8 mouse cellular contexts compared by ENCODE assay signal in the genomic region with DNA sequence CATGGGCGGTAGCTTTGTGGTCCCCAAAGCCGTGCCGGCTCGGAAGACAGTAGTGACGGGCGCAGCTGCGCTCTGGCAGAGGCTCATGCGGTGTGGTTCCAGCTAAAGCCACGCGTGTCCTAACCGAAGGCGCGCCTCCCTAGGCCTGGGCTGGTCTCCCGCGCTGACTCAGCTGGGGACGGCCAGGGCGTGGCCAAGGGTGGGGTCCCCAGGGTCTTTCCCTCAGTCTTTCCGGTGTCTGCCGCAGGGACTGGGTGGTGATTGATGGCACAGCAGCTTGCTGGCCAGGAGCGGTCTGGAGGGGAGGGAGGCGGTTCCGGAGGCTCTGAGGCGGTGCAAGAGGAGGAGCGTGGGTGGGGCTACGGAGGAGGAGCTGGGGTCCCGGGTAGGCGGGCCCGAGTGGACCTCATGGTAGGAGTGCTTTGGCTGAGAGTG. TPM values are rescaled to one million over a fixed set of nuclear protein-coding genes. Genes with fewer than 3 reads are reported as not detected.
DNase-seq lines count a peak whose midpoint lies in the region; ATAC-seq and TF ChIP-seq lines count a peak whose summit lies in the region.

No protein-coding gene starts in this region.

- peak overlapping the region; percentile 92 for H3K4me2 ChIP-seq in hindbrain, embryonic 15.5 days

- intact Hi-C loops in left cerebral cortex, adult 2 months (cut with DNase I) = no loop called here

- no peak overlapping the region for H3K27ac ChIP-seq in hindbrain, embryonic 15.5 days (replicated peaks)
- H3K27ac ChIP-seq in left cerebral cortex, adult 2 months = peak overlapping the region; percentile 71

- peak; percentile 87 for ATAC-seq in Patski
- ATAC-seq in hindbrain, embryonic 15.5 days (ENCODE audit: low FRiP score, low read depth) = peak; percentile 93
- peak; percentile 60 for ATAC-seq in megakaryocyte, adult 5-6 weeks (ENCODE audit: poor library complexity, severe bottlenecking)

- CTCF ChIA-PET in Patski (lab: Charles Lee) = interaction anchor here (1.5 to 1.9 kb wide), 3 partner anchors 9 to 79 kb away, joined by 3 to 7 read pairs (median 6); no protein-coding TSS in a partner anchor

- peak overlapping the region; percentile 51 for H3K4me3 ChIP-seq in hindbrain, embryonic 15.5 days
- H3K4me3 ChIP-seq in left cerebral cortex, adult 2 months = peak overlapping the region; percentile 58

- H3K36me3 ChIP-seq in hindbrain, embryonic 15.5 days = no peaks in the 10 kb centered on the region

- no peaks in the 10 kb centered on the region for H3K27me3 ChIP-seq in Patski
- peaks cover 6% of the 10 kb centered on the region; the same call in 1 of the 2 replicates for H3K27me3 ChIP-seq in hindbrain, embryonic 15.5 days

- DNase-seq in Patski (ENCODE audit: low read depth, low spot score) = peak; percentile 88
- DNase-seq in cerebellum, postnatal 14 days = peak; percentile 59 to 60
- DNase-seq in frontal cortex, postnatal 36 days (ENCODE audit: low spot score in 2 of 2) = peak; percentile 72 to 74
- peak; percentile 73 to 79 for DNase-seq in left cerebral cortex, adult 2 months (ENCODE audit: extremely low spot score in 1 of 2, low spot score in 2 of 2)
- peak; percentile 78 to 81 for DNase-seq in right cerebral cortex, adult 2 months (ENCODE audit: low spot score in 2 of 2)
- peak; percentile 72 for DNase-seq in urinary bladder, postnatal 10 days (ENCODE audit: low spot score)

- peak overlapping the region; percentile 50 for H3K9ac ChIP-seq in hindbrain, embryonic 15.5 days

- no peaks in the 10 kb centered on the region for H3K9me3 ChIP-seq in hindbrain, embryonic 15.5 days

- in situ Hi-C loops in Patski (cut with MboI; ENCODE audit: low pct_unique_long_range_greater_than_20kb) = no loop called here

- no peak for TF ChIP-seq CTCF in Patski (IDR thresholded peaks at IDR 0.05)
- TF ChIP-seq CTCF in left cerebral cortex, adult 2 months (IDR thresholded peaks at IDR 0.05) = no peak; the same call in 1 of the 2 replicates

- POLR2A ChIA-PET in Patski (lab: Charles Lee) = interaction anchor here (1.1 kb wide), 1 partner anchor 9 kb away, joined by 4 read pairs; no protein-coding TSS in a partner anchor

- H3K4me1 ChIP-seq in hindbrain, embryonic 15.5 days (replicated peaks) = peaks cover 19% of the 10 kb centered on the region

- WGBS in hindbrain, embryonic 15.5 days = 0% methylated on average over 28 of the region's 28 CpGs

RNA-seq across cellular contexts. Expression of a gene that starts 54.2 kb away (rescaled TPM):
- polyA plus RNA-seq in Patski (2021) = 126 TPM
- polyA plus RNA-seq in hindbrain, embryonic 15.5 days (2015; fragmentation: Nextera tagmentation; extraction: Ambion mirVana) = 39.0 and 41.5 TPM in 2 replicates
- 10 to 100 TPM; 71.4 to 75.1 TPM for total RNA-seq in left cerebral cortex, adult 2 months (2021)
- 123 and 128 TPM in 2 replicates for total RNA-seq in megakaryocyte, adult 5-6 weeks (2015)
- total RNA-seq in megakaryocyte, adult 5-6 weeks (2017) = 228 and 254 TPM in 2 replicates
